Mouse (Mus musculus): Measurements from ENCODE around the gene Pafah1b1. TPM values are rescaled to one million over a fixed set of nuclear protein-coding genes. Genes with fewer than 3 reads are reported as not detected.
A peak's percentile ranks its signal among the peaks of the same experiment; 100 is the strongest.

The Pafah1b1 gene
- total RNA-seq, 2 experiments from 2014 or later = 190 to 203 TPM

DNA sequence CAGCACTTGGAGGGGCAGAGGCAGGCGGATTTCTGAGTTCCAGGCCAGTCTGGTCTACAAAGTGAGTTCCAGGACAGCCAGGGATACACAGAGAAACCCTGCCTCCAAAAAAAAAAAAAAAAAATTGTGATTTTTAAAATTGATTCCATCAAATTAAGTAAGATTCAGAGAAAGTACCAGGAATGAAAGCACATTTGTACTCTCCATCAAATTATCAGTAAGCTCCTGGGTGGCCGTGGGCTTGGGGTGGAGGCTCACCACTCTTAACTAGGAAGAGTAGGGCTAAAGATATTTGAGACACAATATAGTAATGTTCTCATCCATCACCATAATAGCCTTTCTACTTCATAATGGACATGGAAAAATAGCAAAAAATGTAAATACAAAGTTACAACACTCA lies 3.3 kb downstream of the Pafah1b1 start:
- DNase-seq = no peak

DNA sequence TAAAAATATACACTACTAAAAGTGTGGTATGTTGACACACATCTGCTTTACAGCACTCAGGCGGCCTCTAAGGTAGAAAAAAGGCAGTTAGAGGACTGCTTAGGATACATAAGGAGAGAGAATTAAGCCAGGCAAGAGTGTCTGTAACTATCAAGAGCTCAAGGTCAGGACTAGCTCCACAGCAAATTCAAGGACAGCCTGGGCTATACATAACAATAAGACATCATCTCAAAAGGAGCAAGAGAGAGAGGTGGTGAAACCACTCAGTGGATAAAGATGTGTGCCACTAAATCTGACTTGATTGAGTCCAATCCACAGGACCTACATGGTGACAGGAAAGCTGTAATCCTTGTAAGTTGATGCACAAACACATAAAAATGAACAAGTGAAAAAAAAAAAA lies 3.8 kb downstream of the Pafah1b1 start:
- no peak for DNase-seq

DNA sequence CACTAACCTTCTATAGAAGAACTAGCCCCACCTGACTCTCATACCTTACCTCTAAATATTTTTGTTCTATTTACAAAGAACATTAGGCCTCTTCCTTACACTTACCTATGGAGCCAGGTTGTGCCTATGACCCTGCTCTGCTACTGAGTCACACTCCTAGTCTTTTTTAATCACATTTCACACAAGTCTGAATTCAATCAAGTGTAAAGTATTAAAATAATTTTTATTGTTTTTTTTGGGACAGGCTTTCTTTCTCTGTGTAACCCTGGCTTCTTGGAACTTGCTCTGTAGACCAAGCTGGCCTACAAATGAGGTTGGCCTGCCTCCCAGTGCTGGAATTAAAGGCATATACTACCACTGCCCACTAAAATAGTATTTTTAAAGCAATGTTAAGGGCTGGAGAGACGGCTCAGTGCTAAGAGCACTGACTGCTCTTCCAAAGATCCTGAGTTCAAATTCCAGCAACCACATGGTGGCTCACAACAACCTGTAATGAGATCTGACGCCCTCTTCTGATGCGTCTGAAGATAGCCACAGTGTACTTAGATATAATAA lies 8.4 kb downstream of the Pafah1b1 start:
- DNase-seq = peak in 1 of 2 experiments; percentile 40

DNA sequence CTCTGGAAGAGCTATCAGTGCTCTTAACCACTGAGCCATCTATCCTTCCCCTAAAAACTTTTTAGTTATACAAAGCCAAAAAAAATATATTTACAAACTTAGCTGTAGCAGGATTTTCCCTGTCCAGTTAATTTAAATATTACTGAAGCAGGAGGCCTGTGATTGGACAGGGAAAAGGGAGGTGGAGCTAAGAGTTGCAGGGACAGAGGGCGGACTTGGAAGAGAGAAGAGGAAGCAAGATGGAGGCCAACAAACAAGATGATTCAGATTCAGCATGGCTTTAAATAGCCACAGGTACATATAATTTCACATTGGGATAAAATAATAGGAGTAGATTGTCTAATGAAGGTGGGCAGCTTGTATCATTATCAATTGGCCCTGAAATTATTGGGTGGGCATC lies 13.8 kb downstream of the Pafah1b1 start:
- DNase-seq = no peak

DNA sequence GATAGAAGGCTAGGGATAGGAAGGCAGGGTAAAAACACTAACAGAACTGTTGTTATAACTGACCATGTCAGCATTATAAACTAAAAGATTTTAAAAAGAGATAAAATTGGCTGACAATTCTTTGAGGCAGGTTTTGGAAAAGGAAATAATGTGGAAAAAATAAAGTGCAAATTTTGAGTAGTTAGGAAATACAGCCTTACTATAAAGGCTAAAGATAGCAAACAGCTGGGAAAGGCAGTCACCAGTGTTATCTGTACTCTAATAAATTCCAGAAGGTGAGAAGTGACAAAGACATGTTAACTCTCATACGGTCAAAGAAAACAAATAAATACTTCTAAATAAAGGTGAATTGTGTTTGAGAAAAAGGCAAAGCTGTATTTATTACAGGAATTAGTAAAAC lies 15.7 kb downstream of the Pafah1b1 start:
- DNase-seq = no peak

DNA sequence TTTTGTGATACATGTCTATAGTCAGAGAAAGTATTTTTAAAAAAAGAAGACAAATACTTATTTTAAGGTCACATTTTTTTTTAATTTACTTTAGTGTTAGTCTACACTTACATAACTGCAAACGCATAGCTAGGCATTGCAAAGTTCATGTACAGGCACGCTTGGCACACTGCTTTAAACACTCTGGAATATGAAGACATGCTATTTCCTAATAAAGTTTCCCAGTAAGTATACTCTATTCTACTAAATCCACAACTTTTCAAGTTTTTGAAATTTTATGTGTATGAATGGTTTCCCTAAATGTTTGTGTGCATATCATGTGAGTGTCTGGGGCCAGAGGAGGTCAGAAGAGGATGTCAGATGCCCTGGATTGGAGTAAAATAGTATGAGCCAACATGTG lies 20.4 kb downstream of the Pafah1b1 start:
- DNase-seq = no peak

DNA sequence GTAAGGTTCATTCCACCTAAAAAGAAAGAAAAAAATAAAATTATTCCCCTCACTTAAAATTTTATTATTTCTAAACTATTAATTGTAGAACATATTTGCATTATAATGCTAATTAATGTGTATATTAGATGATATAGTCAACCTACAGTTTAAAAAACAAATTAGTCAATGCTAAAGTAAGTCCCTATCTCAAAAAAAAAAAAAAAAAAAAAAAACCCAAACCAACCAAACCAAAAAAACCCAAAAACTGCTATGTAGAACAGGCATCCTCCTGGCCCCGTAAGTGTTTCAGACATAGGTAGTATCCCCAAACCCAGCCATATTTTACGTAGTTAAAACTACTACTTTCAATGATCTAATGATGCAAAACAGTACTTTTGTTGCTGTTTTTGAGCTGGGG lies 25.0 kb downstream of the Pafah1b1 start:
- no peak for DNase-seq

DNA sequence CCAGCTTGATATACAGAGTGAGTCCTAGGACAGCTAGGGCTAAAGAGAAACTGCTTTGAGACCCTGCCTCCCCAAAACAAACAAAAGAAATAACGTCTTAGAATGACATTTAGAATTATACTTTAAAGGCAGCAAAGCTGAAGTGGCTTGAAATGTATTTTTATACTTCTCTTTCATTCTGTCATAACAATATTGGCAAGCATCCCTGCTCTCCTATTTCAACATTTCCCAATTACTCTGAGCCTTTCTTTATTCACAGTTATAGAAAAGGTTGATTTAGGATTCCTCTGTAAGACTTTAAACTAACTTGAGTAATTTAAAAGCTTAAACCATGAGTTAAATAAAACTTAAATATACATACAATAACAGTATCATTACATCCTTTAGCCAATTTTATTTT lies 32.3 kb downstream of the Pafah1b1 start:
- no peak for DNase-seq

DNA sequence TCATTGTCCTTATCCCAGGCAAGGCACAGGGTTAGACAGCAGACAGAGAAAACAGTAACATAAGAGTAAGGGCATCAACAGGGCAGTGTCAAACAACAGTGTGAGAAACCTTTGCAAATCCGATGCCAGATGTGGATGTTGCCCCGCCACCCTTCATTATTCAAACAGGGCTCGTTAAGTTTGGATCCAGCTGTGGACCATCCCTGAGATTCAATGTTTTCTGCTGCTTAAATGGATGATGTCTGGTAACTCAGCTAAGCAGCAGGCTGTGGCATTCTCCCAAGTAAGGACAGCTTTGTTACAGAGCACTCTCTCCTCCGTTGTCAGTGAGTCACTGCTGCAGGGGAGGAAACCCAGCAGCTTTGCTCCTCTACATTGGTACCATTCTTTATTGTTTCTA lies 49.3 kb downstream of the Pafah1b1 start:
- DNase-seq = no peak

DNA sequence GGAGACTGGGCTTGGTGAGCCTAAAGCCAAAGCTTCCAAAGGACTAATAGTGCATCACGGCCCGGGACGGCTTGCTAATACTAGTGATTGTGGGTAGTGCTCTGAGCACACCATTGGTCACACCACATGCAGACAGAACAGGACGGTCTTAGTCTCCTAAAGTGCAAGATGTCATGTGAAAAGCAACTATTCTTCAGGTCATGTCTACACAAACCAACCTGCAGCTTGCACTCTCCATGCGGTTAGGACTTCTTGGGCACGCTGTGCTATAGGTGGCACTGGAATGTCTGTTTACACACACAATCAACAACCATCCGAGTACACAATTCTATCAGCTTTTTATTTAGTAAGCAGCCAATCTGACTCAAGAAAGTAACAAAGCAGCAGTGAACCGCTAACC lies 49.8 kb downstream of the Pafah1b1 start:
- no peak for DNase-seq

DNA sequence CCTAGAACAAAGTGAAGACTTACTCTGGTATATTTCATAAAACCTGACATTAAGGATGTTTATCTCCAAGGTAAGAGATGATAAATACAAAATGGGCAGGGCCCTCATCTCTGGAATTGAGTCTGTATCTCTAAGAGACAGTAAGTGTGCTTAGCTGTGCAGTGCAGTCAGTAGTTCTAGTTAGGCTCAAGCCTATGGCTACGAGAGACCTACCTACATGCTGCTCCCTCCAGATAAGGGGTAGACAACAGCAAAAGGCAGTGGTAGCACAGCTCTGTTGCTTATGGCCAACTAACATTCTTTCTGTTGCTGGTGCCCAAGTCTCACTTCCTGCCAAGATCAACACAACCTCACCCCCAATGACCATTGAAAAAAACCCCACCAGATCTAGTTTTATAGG lies 50.9 kb downstream of the Pafah1b1 start:
- no peak for DNase-seq

DNA sequence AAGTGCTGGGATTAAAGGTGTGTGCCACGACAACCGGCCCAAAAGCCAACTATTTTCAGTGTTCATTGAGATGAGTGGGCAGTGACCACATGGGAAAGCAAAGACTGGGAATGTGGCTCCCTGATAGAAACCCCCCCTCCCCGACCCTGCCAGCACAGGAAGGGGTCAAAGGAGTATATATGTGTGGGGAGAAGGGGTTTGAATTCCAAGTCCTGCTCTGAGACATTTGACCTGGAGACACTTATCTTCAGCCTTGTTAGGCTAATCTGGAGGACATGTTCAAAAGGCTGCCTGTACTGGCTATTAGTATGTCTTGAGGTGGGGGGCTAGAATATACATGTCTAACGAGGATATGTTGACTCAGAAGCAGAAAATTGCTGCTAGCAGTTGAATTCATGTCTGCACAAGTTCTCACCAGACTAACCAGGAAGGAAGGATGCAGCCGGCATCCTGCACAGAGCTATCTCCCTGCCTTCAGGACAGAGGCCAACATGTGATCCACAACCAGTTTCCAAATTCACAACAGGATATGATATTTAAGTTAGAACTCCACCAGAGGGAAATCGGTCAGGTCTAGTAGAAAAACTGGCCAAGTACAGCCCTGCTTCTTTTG lies 51.5 kb downstream of the Pafah1b1 start:
- DNase-seq = no peak

DNA sequence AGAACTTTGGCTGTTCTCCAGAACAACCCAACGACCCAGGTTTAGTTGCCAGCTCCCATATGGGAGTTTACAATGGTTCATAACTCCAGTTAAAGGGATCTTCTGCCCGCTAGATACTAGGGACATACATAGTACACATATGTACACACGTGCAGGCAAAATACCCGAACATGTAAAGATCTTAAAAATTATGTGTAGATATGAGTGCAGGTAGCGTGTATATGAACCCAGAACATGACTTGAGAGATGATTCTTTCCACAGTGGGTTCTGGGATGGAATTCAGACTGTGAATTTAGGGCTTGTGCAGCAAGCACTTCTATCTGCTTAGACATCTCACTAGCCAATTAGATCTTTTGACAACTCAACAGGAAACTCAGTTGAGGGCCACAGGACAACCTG lies 52.6 kb downstream of the Pafah1b1 start:
- DNase-seq = no peak

DNA sequence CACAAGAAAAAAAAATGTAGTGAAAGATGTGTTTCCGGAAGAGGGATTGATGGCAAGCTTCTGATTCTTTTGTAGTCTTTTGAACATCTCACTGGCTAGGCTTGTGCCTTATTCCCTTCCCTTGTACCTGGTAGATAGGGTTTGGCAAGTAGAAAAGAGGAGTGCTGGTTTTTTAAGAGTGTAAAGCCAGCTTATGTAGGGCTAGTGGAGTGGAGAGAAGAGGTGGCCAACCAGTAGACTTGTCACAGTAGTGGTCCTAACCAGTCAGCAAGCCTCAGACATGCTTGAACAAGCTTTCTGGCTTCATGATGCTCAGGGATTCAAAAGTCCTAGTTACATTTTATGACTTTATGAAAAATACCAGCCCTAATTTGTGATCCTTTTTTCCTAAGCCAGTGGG lies 53.5 kb downstream of the Pafah1b1 start:
- DNase-seq = no peak

DNA sequence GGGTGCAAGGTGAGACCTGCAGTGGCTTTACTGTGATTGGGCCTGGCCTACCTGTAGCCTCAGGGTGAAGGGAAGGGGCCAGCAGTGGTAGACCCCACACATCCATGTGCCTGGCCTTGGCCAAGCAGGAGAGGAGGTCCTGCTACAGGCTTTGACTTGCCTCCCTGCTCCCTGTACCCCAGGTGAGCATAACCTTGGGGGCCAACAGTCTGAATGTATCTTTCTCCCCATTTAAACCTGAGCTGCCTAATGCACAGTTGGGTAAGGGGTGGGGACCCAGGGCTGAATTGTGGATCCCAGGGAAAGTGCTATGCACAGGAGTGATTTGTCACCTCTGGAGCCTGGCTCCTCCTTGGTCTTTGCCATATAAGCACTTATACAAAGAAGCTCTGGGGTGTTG lies 54.3 kb downstream of the Pafah1b1 start:
- DNase-seq = no peak

DNA sequence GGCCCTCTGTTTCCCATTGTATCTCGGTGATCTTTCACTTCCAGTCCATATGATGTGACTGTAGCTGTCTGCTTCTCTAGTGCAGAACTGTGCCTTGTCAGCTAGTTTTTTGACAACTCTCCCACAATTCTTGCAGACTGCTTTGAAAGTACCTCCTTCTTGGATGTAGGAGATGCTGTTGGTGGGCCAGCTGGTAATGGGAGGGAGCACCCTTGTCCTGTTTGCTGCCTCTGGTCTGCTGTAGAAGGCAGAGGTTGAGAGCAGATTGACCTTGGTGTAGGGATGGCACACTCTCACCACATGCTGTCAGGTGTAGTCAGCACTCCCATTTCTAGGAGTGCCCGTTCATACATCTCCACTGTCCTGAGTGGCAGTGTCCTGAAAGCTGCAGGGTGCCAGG lies 55.5 kb downstream of the Pafah1b1 start:
- DNase-seq = no peak

DNA sequence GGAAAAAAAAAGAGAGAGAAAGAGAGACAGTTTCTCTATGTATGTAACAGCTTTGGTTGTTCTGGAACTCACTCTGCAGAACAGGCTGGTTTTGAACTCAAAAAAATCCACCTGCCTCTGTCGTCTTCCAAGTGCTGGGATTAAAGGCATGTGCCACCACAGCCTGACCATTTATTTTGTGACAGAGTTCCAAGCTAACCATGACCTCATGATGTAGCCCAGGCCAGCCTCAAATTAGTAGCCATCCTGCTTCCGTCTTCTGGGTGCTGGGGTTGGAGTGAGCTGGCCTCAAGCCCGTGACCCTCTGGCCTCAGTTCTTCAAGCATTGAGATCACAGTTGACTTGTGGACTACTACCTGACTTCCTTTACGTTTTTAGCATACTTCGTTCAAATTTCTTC lies 56.0 kb downstream of the Pafah1b1 start:
- no peak for DNase-seq

DNA sequence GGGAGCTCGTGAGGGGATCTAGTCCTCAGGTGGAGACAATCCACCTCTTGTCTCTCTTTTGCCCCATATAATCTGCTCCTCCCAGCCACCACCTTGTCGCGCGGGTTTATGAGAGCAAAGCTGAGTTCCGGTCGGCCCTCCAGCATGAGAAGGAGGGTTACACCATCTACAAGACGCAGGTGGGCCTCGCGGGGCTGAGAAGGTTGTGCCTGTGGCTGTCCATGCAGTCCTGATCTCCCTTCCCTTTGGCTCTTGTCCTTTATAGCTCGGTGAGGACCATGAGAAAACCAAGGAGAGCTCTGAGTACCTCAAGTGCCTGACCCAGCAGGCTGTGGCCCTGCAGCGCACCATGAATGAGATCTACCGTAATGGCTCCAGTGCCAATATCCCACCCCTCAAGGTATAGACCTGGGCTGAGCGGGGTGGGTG lies 56.9 kb downstream of the Pafah1b1 start:
- no peak for DNase-seq

DNA sequence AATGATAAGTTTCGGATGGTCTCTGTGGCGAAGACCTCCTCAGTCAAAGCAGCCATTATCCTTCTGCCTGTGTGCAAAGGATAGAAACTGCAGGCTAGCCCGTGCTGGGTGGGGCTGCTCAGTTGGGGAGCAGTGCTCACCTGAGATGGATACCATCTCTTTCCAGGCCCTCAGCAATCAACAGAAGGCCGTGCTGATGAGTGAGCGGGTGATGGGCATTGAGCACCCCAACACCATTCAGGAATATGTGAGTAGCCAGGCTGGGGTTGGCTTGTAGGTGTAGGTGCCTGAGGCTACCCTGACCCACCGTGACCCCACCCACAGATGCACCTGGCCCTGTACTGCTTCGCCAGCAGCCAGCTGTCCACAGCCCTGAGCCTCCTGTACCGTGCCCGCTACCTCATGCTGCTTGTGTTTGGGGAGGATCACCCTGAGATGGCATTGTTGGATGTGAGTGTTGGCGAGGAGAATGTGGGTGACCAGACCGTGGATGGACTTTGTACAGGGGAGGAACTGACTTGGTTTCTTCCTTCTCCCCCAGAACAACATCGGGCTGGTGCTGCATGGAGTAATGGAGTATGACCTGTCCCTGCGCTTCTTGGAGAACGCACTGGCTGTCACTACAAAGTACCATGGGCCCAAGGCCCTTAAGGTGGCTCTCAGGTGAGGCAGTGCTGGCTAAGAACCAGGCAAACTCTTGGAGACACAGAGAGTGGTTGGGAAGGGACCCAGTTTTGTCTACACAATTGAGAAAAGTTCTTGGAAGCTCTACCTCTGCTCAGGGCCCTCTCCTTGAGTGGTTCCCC lies 57.5 kb downstream of the Pafah1b1 start:
- DNase-seq = no peak

DNA sequence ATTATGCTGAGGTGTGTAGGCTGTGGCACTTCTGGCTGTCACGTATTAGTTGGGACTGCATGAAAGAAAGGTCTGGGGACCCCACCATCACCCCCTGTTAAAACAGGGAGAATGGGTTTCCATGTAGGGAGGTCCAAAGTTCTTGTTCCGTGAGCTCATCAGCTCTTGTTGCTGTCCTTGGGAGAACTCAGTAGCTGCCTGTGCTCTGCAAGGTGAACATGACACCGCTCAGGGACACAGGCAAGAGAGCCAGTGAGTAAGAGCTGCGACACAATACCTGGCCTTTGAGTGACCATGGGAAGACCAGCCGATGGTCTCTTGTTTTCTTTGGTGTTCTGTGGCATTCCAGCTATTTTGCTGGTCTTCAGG lies 58.2 kb downstream of the Pafah1b1 start:
- DNase-seq = peak; percentile 51 to 53

DNA sequence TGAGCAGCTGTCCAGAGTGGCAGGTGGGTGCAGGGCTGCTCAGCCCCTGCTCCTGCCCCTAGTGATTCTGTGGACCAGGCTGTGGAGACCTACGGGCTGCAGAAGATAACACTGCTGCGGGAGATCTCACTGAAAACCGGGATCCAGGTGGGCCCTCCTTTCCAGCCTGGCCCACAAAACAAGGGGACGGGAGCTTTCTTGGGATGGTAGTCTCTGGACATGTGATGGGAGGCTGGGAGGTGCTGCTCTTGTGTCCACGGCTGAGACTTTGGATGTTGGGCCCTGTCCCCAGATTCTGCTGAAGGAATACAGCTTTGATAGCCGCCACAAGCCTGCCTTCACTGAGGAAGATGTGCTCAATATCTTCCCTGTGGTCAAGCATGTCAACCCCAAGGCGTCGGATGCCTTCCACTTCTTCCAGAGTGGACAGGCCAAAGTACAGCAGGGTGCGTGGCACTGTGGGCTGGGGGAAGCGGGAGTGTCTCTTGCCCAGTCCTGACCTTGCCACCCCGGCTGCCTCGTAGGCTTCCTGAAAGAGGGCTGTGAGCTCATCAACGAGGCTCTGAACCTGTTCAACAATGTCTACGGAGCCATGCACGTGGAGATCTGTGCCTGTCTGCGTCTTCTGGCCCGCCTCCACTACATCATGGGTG lies 58.7 kb downstream of the Pafah1b1 start:
- DNase-seq = no peak

DNA sequence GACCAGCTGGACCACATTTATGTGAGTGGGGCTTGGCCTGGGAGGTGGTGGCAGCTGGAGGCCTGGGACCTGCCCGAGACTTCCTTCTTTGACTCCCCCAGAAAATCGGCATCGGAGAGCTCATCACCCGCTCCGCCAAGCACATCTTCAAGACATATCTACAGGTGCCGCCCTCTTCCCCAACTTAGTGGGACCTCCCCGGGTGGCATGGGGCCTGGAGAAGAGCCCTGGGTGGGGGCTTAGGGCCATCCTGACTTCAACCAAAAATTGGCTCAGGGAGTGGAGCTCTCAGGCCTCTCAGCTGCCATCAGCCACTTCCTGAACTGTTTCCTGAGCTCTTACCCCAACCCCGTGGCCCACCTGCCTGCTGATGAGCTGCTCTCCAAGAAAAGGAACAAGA lies 59.6 kb downstream of the Pafah1b1 start:
- DNase-seq = no peak

DNA sequence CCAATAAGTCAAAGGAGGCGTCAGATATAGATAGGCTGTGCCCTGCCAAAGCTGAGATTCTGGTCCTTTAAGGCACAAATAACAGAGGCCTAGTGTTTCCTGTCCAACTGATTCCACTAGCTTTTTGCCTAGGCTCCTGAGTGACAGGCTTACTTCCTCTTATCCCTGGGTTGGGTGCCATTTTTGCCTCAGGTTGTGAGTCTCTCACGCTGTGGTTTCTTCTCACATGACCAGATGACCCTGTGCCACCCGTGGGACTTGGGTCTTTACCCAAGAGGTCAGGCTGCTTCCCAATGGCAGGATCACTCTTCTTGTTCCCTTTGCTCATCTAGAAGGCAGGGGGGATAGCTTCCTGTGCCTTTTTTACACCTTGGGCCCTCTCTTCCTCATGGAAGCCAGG lies 60.2 kb downstream of the Pafah1b1 start:
- no peak for DNase-seq

Data from adrenal gland, postnatal 36 days (tissue).